12 mouse cellular contexts compared by ENCODE assay signal in the genomic region with DNA sequence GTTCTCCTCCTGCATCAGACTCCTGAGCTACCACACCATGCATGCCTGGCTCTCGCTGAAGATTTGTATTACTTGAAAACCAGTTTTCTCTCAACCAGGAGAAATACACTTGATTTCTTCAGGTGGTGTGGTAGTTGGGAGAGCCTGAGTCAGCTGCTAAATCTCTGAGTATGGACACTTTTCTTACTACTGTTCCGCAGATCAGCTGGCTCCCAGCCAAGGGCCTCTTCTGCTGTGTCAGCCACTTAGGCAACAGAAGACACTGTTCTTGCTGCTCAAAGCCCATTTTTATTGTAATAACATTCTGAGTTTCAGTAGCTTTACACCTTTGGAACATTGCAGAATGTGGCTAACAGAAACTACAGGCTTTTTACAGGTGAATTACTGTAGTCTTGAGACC.
DNase-seq lines count a peak whose midpoint lies in the region; ATAC-seq and TF ChIP-seq lines count a peak whose summit lies in the region.
"Had no signal": no experiment of that assay in that cellular context is flagged by ENCODE, and none has a peak within 500 bp of the region (broad histone marks: within the 10 kb centered on the region; RNA-seq: fewer than 3 reads in every experiment).

No protein-coding gene starts in this region.

- H3K4me1 ChIP-seq in heart, embryonic 10.5 days, result peaks cover 15% of the 10 kb centered on the region; the same call in 1 of the 2 replicates
- H3K4me1 ChIP-seq in lung, embryonic 14.5 days (ENCODE audit: insufficient read depth), result no peaks in the 10 kb centered on the region
- H3K4me1 ChIP-seq in lung, adult 2 months (ENCODE audit: control insufficient read depth, insufficient read depth, low read length), result no peaks in the 10 kb centered on the region

- intact Hi-C loops in heart, postnatal 14 days (cut with DNase I), result no loop called here

- H3K36me3 ChIP-seq in heart, embryonic 10.5 days, result no peaks in the 10 kb centered on the region
- H3K36me3 ChIP-seq in lung, embryonic 14.5 days (ENCODE audit: insufficient read depth), result no peaks in the 10 kb centered on the region
- H3K36me3 ChIP-seq: hindbrain, embryonic 15.5 days had no signal

- no peak for TF ChIP-seq CTCF in lung, embryonic 14.5 days (IDR thresholded peaks at IDR 0.05; ENCODE audit: low read depth)
- no peak for TF ChIP-seq CTCF in lung, adult 2 months (IDR thresholded peaks at IDR 0.05; ENCODE audit: insufficient read depth, low read length)

- H3K9ac ChIP-seq in lung, embryonic 14.5 days, result no peak overlapping the region
- H3K9ac ChIP-seq: hindbrain, embryonic 15.5 days had no signal

- no peak overlapping the region for H3K4me3 ChIP-seq in heart, embryonic 10.5 days
- H3K4me3 ChIP-seq in lung, embryonic 14.5 days (ENCODE audit: low read depth, low read length), result no peak overlapping the region
- H3K4me3 ChIP-seq in lung, adult 2 months (replicated peaks; ENCODE audit: extremely low read depth, low read depth, low read length), result no peak overlapping the region
- H3K4me3 ChIP-seq: forebrain, embryonic 10.5 days; hindbrain, embryonic 15.5 days had no signal

- H3K9me3 ChIP-seq in heart, embryonic 10.5 days, result no peaks in the 10 kb centered on the region
- H3K9me3 ChIP-seq in lung, embryonic 14.5 days (ENCODE audit: low read depth, low read length), result no peaks in the 10 kb centered on the region
- H3K9me3 ChIP-seq: forebrain, embryonic 10.5 days; hindbrain, embryonic 15.5 days had no signal

- no peaks in the 10 kb centered on the region for H3K27me3 ChIP-seq in heart, embryonic 10.5 days (ENCODE audit: insufficient read depth, poor library complexity, severe bottlenecking)
- H3K27me3 ChIP-seq in lung, embryonic 14.5 days (ENCODE audit: insufficient read depth, low read length), result no peaks in the 10 kb centered on the region
- H3K27me3 ChIP-seq: hindbrain, embryonic 15.5 days had no signal

- no peak overlapping the region for H3K4me2 ChIP-seq in lung, embryonic 14.5 days
- H3K4me2 ChIP-seq: hindbrain, embryonic 15.5 days had no signal

- H3K27ac ChIP-seq in heart, embryonic 10.5 days, result no peak overlapping the region
- no peak overlapping the region for H3K27ac ChIP-seq in lung, embryonic 14.5 days (ENCODE audit: low read depth)
- H3K27ac ChIP-seq: forebrain, embryonic 10.5 days; hindbrain, embryonic 15.5 days; stomach, postnatal 0 days had no signal

- WGBS in heart, embryonic 10.5 days, result 76% methylated on average over 2 of the region's 2 CpGs
- 55% methylated on average over 2 of the region's 2 CpGs for WGBS in lung, embryonic 14.5 days
- 74% methylated on average over 2 of the region's 2 CpGs for WGBS in lung, adult 2 months

- TF ChIP-seq POLR2A in lung, adult 2 months (IDR thresholded peaks at IDR 0.05; ENCODE audit: borderline replicate concordance, extremely low read depth, low read depth, low read length), result no peak

- DNase-seq in heart, postnatal 14 days, result peak; percentile 54 to 57
- no peak for DNase-seq in heart, embryonic 10.5 days (ENCODE audit: low spot score)
- DNase-seq in lung, embryonic 14.5 days, result peak; percentile 83
- no peak for DNase-seq in lung, adult 2 months
- DNase-seq in adrenal gland, postnatal 14 days, result peak; percentile 58
- peak; percentile 44 to 84 for DNase-seq in kidney, adult 8-10 months
- DNase-seq in spleen, postnatal 4 days (ENCODE audit: low spot score in 2 of 2), result no peak
- DNase-seq in thymus, postnatal 14 days, result no peak
- DNase-seq: heart, adult 11 months had no signal

- no peak for ATAC-seq in lung, embryonic 14.5 days (ENCODE audit: insufficient read depth)

Comparison
In these comparisons a context has a peak if more than half of its experiments do, and no peak if none do; other contexts are left out.
1. DNase-seq: peak in heart, postnatal 14 days (2 of 2), lung, embryonic 14.5 days (single experiment), adrenal gland, postnatal 14 days (single experiment) and kidney, adult 8-10 months (2 of 2); none in heart, embryonic 10.5 days (single experiment), lung, adult 2 months (single experiment), spleen, postnatal 4 days (0 of 2) and thymus, postnatal 14 days (single experiment).